Mouse (Mus musculus): ENCODE data around the gene F830045P16Rik. TPM values are rescaled to one million over a fixed set of nuclear protein-coding genes. Genes with fewer than 3 reads are reported as not detected.

The F830045P16Rik gene
- polyA plus RNA-seq (2015; fragmentation: Illumina TruSeq; extraction: RNeasy Lipid Tissue Mini Kit (QIAGEN cat#74804); ENCODE audit: insufficient read depth, low replicate concordance) = not detected

DNA sequence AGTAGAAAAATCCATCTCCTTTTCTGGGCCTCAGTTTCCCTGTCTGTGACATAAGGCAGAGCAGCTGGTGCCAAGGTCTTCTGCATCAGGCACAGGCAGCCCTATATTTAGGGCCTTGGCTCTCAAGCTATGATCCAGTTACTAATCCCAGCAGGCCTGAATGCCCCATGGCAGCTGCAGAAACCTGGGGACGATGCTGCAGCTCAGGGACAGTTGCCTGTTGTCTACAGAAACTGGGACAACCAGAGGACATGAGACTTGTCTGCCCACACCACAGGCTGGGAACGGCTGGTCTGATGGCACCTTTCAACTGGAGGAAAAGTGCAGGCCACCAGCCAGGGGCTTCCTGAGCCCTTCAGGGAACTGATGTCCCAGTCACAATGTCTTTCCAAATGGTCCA, at the start of gene F830045P16Rik:
Gene F830045P16Rik, minus strand, starts transcription at position 226 of the 400 bp plus-strand sequence.

Other genes with a start within 250 kb of the F830045P16Rik start
- 11.6 TPM for gene Ckap2l, start 239.4 kb downstream of the F830045P16Rik start, polyA plus RNA-seq (2015; fragmentation: Illumina TruSeq; extraction: RNeasy Lipid Tissue Mini Kit (QIAGEN cat#74804); ENCODE audit: insufficient read depth, low replicate concordance)
- gene Il1a, start 226.6 kb downstream of the F830045P16Rik start, polyA plus RNA-seq (2015; fragmentation: Illumina TruSeq; extraction: RNeasy Lipid Tissue Mini Kit (QIAGEN cat#74804); ENCODE audit: insufficient read depth, low replicate concordance) = 11.3 TPM
- 56.6 TPM for gene Il1b, start 165.5 kb downstream of the F830045P16Rik start, polyA plus RNA-seq (2015; fragmentation: Illumina TruSeq; extraction: RNeasy Lipid Tissue Mini Kit (QIAGEN cat#74804); ENCODE audit: insufficient read depth, low replicate concordance)
- gene Sirpa, start 56.2 kb upstream of the F830045P16Rik start, polyA plus RNA-seq (2015; fragmentation: Illumina TruSeq; extraction: RNeasy Lipid Tissue Mini Kit (QIAGEN cat#74804); ENCODE audit: insufficient read depth, low replicate concordance) = 183 TPM
- gene Pdyn, start 163.2 kb upstream of the F830045P16Rik start, polyA plus RNA-seq (2015; fragmentation: Illumina TruSeq; extraction: RNeasy Lipid Tissue Mini Kit (QIAGEN cat#74804); ENCODE audit: insufficient read depth, low replicate concordance) = not detected